Mouse (Mus musculus): Measurements from ENCODE around the gene Kcnq5. TPM values are rescaled to one million over a fixed set of nuclear protein-coding genes. Genes with fewer than 3 reads are reported as not detected.
"Not testable (repeated sequence)": the region's sequence is repeated elsewhere in the genome, so short reads cannot be mapped to it uniquely, and the experiment has no call there.

Gene Kcnq5
- total and polyA plus RNA-seq, 3 experiments: 6.5 to 8.7 (median 8.2) TPM

DNA sequence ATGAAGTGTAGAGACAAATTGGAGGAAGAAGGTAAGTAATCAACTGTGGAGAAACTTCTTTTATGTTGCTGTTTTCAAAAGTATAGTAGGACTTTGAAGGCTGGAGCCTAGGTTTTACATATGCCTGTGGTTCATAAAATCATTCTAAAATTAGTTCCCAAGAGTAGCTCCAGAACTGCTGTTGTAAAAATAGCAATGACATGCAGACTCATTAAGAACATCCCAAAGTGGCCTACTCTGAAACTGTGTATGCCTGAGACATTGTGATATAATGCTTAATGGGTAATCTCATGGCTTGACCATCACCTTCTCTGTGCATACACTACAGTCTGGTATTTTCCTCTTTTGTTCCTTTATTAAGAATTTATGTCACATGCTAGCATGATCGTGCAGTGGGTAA, 212.4 kb downstream of the Kcnq5 start:
- Histone ChIP-seq H3K4me1 (ENCODE audit: control insufficient read depth in 1 of 2, insufficient read depth in 2 of 2) (peaks cover 0 to 4% of the 10 kb centered on the region in 2 experiments; a peak in 1 of 4 replicates), H3K27me3 (replicated peaks) (no peaks in the 10 kb centered on the region), H3K36me3 (replicated peaks in 1 of 2; ENCODE audit: control insufficient read depth in 1 of 2, insufficient read depth in 1 of 2, low read length in 1 of 2) (no peaks in the 10 kb centered on the region), H3K4me3 (replicated peaks in 1 of 3; ENCODE audit: low read depth in 2 of 3, low read length in 2 of 3, poor library complexity in 1 of 3) (no peak overlapping the region), H3K27ac (ENCODE audit: insufficient read depth, low read depth) (no peak overlapping the region), H3K79me2 (replicated peaks; ENCODE audit: control insufficient read depth, extremely low read depth, insufficient read depth, poor library complexity, severe bottlenecking) (no peaks in the 10 kb centered on the region), H3K4me2 (ENCODE audit: insufficient read depth, low read depth, poor library complexity, severe bottlenecking) (no peak overlapping the region), H3K9me3 (replicated peaks; ENCODE audit: low read length) (no peaks in the 10 kb centered on the region), H3K9ac (ENCODE audit: insufficient read depth, low read depth) (no peak overlapping the region)
- no peak for DNase-seq (ENCODE audit: extremely low read depth)
- no peak for TF ChIP-seq JUND (conservative IDR thresholded peaks at IDR 0.05; ENCODE audit: low read depth, low read length)
- TF ChIP-seq MYC (IDR thresholded peaks at IDR 0.05; ENCODE audit: low read depth, low read length): no peak
- TF ChIP-seq SIN3A (IDR thresholded peaks at IDR 0.05; ENCODE audit: low read length): no peak
- no peak for TF ChIP-seq CHD1 (IDR thresholded peaks at IDR 0.05; ENCODE audit: low read depth, low read length)
- TF ChIP-seq UBTF (IDR thresholded peaks at IDR 0.05; ENCODE audit: low read depth, low read length): no peak
- TF ChIP-seq MEF2A (IDR thresholded peaks at IDR 0.05; ENCODE audit: borderline replicate concordance, low read depth, low read length): no peak
- TF ChIP-seq RAD21 (IDR thresholded peaks at IDR 0.05; ENCODE audit: low read depth, low read length): no peak
- no peak for TF ChIP-seq KAT2A (IDR thresholded peaks at IDR 0.05; ENCODE audit: insufficient replicate concordance, low read length)
- no peak for TF ChIP-seq MAFK (IDR thresholded peaks at IDR 0.05; ENCODE audit: insufficient replicate concordance, low read length)
- TF ChIP-seq NELFE (IDR thresholded peaks at IDR 0.05; ENCODE audit: low read depth, low read length): no peak
- no peak for TF ChIP-seq ELF1 (IDR thresholded peaks at IDR 0.05; ENCODE audit: low read depth, low read length)
- no peak for TF ChIP-seq JUN (IDR thresholded peaks at IDR 0.05; ENCODE audit: insufficient read depth, low read depth, low read length)
- no peak for TF ChIP-seq MXI1 (IDR thresholded peaks at IDR 0.05; ENCODE audit: low read depth, low read length)
- TF ChIP-seq ETS1 (conservative IDR thresholded peaks at IDR 0.05; ENCODE audit: low read depth, low read length): no peak
- no peak for TF ChIP-seq TCF12 (IDR thresholded peaks at IDR 0.05; ENCODE audit: low read depth, low read length)
- TF ChIP-seq BHLHE40 (IDR thresholded peaks at IDR 0.05; ENCODE audit: low read depth, low read length): no peak
- no peak for TF ChIP-seq ZKSCAN1 (IDR thresholded peaks at IDR 0.05; ENCODE audit: borderline replicate concordance, low read depth, low read length)
- in situ Hi-C loops (cut with MboI; ENCODE audit: low pct_ligation_motif_present, low pct_unique_long_range_greater_than_20kb, low sequenced_read_pairs): no loop called here
- dilution Hi-C loops (cut with MboI; ENCODE audit: extremely low pct_ligation_motif_present, extremely low pct_unique_long_range_greater_than_20kb, low sequenced_read_pairs): no loop called here

DNA sequence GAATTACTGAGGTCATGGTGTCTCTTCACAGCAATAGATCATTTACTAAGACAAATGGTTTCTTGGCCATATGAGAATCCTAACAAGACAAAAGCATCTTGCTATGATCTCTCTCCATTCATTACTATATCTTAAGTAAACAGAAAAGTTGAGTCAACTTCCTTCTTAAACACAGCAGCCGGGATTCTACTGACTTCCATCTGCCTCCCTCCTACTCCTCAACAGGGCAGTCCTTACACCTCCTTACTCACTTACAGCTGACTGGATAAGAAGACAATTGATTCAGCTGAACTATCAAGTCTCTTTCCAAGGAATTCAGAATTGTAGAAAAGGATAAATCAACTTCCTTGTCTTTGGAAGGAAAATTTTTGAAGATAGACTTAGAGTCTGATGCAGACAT, 232.6 kb downstream of the Kcnq5 start:
- dilution Hi-C loops (cut with MboI; ENCODE audit: extremely low pct_ligation_motif_present, extremely low pct_unique_long_range_greater_than_20kb, low sequenced_read_pairs): no loop called here
- no peak overlapping the region for H3K27ac ChIP-seq (ENCODE audit: insufficient read depth, low read depth)
- DNase-seq (ENCODE audit: extremely low read depth): no peak

GRCm38 (mm10) chr1:21723231-21723630, 238.5 kb downstream of the Kcnq5 start:
- H3K4me1 ChIP-seq (ENCODE audit: control insufficient read depth in 1 of 2, insufficient read depth in 2 of 2); H3K9me3 ChIP-seq (replicated peaks; ENCODE audit: low read length); dilution Hi-C loops (cut with MboI; ENCODE audit: extremely low pct_ligation_motif_present, extremely low pct_unique_long_range_greater_than_20kb, low sequenced_read_pairs); H3K79me2 ChIP-seq (replicated peaks; ENCODE audit: control insufficient read depth, extremely low read depth, insufficient read depth, poor library complexity, severe bottlenecking); DNase-seq (ENCODE audit: extremely low read depth); H3K4me3 ChIP-seq (replicated peaks in 1 of 3; ENCODE audit: low read depth in 2 of 3, low read length in 2 of 3, poor library complexity in 1 of 3); H3K9ac ChIP-seq (ENCODE audit: insufficient read depth, low read depth); H3K4me2 ChIP-seq (ENCODE audit: insufficient read depth, low read depth, poor library complexity, severe bottlenecking); in situ Hi-C loops (cut with MboI; ENCODE audit: low pct_ligation_motif_present, low pct_unique_long_range_greater_than_20kb, low sequenced_read_pairs); H3K27me3 ChIP-seq (replicated peaks); H3K36me3 ChIP-seq (replicated peaks in 1 of 2; ENCODE audit: control insufficient read depth in 1 of 2, insufficient read depth in 1 of 2, low read length in 1 of 2); H3K27ac ChIP-seq (ENCODE audit: insufficient read depth, low read depth): not testable (repeated sequence)

More for the DNA sequence above, 232.6 kb downstream of the Kcnq5 start:
- no peaks in the 10 kb centered on the region for H3K9me3 ChIP-seq (replicated peaks; ENCODE audit: low read length)
- H3K79me2 ChIP-seq (replicated peaks; ENCODE audit: control insufficient read depth, extremely low read depth, insufficient read depth, poor library complexity, severe bottlenecking): no peaks in the 10 kb centered on the region
- no peak overlapping the region for H3K4me3 ChIP-seq (replicated peaks in 1 of 3; ENCODE audit: low read depth in 2 of 3, low read length in 2 of 3, poor library complexity in 1 of 3)
- H3K36me3 ChIP-seq (replicated peaks in 1 of 2; ENCODE audit: control insufficient read depth in 1 of 2, insufficient read depth in 1 of 2, low read length in 1 of 2): no peaks in the 10 kb centered on the region
- in situ Hi-C loops (cut with MboI; ENCODE audit: low pct_ligation_motif_present, low pct_unique_long_range_greater_than_20kb, low sequenced_read_pairs): no loop called here
- TF ChIP-seq MXI1 (IDR thresholded peaks at IDR 0.05; ENCODE audit: low read depth, low read length): no peak
- TF ChIP-seq E2F4 (IDR thresholded peaks at IDR 0.05; ENCODE audit: insufficient replicate concordance, low read depth, low read length): no peak
- TF ChIP-seq CTCF (conservative IDR thresholded peaks at IDR 0.05 in 1 of 2, IDR thresholded peaks at IDR 0.05 in 1 of 2; ENCODE audit: low read depth in 2 of 2, low read length in 2 of 2): no peak
- TF ChIP-seq JUND (conservative IDR thresholded peaks at IDR 0.05; ENCODE audit: low read depth, low read length): no peak
- no peak for TF ChIP-seq MAX (IDR thresholded peaks at IDR 0.05; ENCODE audit: low read length)
- no peak for TF ChIP-seq ELF1 (IDR thresholded peaks at IDR 0.05; ENCODE audit: low read depth, low read length)
- TF ChIP-seq HCFC1 (IDR thresholded peaks at IDR 0.05; ENCODE audit: low read depth, low read length): no peak
- TF ChIP-seq ZKSCAN1 (IDR thresholded peaks at IDR 0.05; ENCODE audit: borderline replicate concordance, low read depth, low read length): no peak
- no peak for TF ChIP-seq TCF12 (IDR thresholded peaks at IDR 0.05; ENCODE audit: low read depth, low read length)
- no peak for TF ChIP-seq MEF2A (IDR thresholded peaks at IDR 0.05; ENCODE audit: borderline replicate concordance, low read depth, low read length)
- TF ChIP-seq PAX5 (IDR thresholded peaks at IDR 0.05; ENCODE audit: low read length): no peak
- no peak for TF ChIP-seq NRF1 (IDR thresholded peaks at IDR 0.05; ENCODE audit: low read depth, low read length)
- no peak for TF ChIP-seq GABPA (IDR thresholded peaks at IDR 0.05; ENCODE audit: insufficient replicate concordance, low read depth, low read length)
- no peak for TF ChIP-seq RAD21 (IDR thresholded peaks at IDR 0.05; ENCODE audit: low read depth, low read length)
- TF ChIP-seq NELFE (IDR thresholded peaks at IDR 0.05; ENCODE audit: low read depth, low read length): no peak
- TF ChIP-seq BHLHE40 (IDR thresholded peaks at IDR 0.05; ENCODE audit: low read depth, low read length): no peak
- no peak for TF ChIP-seq USF2 (conservative IDR thresholded peaks at IDR 0.05; ENCODE audit: low read depth, low read length)
- no peak for TF ChIP-seq MYC (IDR thresholded peaks at IDR 0.05; ENCODE audit: low read depth, low read length)
- TF ChIP-seq CHD2 (IDR thresholded peaks at IDR 0.05; ENCODE audit: low read length): no peak
- no peak for TF ChIP-seq KAT2A (IDR thresholded peaks at IDR 0.05; ENCODE audit: insufficient replicate concordance, low read length)
- no peak overlapping the region for H3K9ac ChIP-seq (ENCODE audit: insufficient read depth, low read depth)
- no peaks in the 10 kb centered on the region for H3K27me3 ChIP-seq (replicated peaks)
- no peak overlapping the region for H3K4me2 ChIP-seq (ENCODE audit: insufficient read depth, low read depth, poor library complexity, severe bottlenecking)
- no peaks in the 10 kb centered on the region for H3K4me1 ChIP-seq (ENCODE audit: control insufficient read depth in 1 of 2, insufficient read depth in 2 of 2)
